ENCODE assay signal across 8 mouse cellular contexts in the genomic region with DNA sequence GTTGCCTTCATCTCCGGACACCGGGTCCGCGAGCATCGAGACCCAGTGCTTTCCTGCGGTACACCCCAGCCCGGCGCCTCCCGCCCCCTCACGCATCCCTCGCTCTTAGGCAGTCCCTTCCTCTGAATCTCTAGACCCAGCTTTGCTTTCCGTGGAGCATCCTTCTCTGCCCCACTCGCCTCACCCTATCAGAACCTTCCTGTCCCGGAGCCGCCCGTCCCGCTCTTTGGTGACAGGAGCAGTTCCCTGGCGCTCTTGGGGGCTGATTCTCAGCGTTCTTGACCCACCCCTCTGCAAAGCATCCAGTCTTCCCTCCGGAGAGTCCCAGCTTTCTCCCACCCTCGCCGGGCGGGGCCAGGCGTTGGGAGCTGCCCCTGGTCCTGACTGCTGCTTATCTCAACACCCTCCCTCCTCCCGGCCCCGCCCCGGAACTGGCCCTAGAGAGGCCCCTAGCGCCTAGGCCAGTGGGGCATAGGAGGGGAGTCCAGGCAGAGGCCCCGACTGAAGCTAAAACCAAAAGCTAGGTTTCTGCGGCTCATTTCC. TPM values are rescaled to one million over a fixed set of nuclear protein-coding genes. Genes with fewer than 3 reads are reported as not detected.
A peak's percentile ranks its signal among the peaks of the same experiment; 100 is the strongest.
DNase-seq lines count a peak whose midpoint lies in the region; ATAC-seq and TF ChIP-seq lines count a peak whose summit lies in the region.

No protein-coding gene starts in this region.

- H3K4me1 ChIP-seq in erythroblast, embryonic 14.5 days (ENCODE audit: control insufficient read depth) = peaks cover 34% of the 10 kb centered on the region
- peaks cover 24% of the 10 kb centered on the region for H3K4me1 ChIP-seq in heart, embryonic 15.5 days (replicated peaks)
- no peaks in the 10 kb centered on the region for H3K4me1 ChIP-seq in lung, adult 2 months (ENCODE audit: control insufficient read depth, insufficient read depth, low read length)

- H3K4me2 ChIP-seq in heart, embryonic 15.5 days = peak overlapping the region; percentile 100

- DNase-seq in Muller cell, postnatal 12 days (ENCODE audit: inconsistent ontology term) = peak; percentile 79
- DNase-seq in c-Kit-negative CD71-positive TER-119-positive erythroid progenitor cells, embryonic 14.5 days (ENCODE audit: low read depth, low spot score) = peak; percentile 48
- peak; percentile 58 to 76 for DNase-seq in kidney, postnatal 25 days
- DNase-seq in lung, adult 2 months = peak; percentile 48
- DNase-seq in thymus, postnatal 4 days = peak; percentile 50

- WGBS in heart, embryonic 15.5 days = under 1% methylated on average over 30 of the region's 30 CpGs
- whole genome bisulfite sequencing in lung, adult 2 months = under 1% methylated on average over 30 of the region's 30 CpGs

- peaks cover 23% of the 10 kb centered on the region for H3K36me3 ChIP-seq in erythroblast, embryonic 14.5 days (ENCODE audit: control insufficient read depth)
- H3K36me3 ChIP-seq in heart, embryonic 15.5 days = no peaks in the 10 kb centered on the region

- peak; percentile 71 for ATAC-seq in heart, embryonic 15.5 days (replicated peaks; ENCODE audit: insufficient number of reproducible peaks, insufficient read depth, low FRiP score, low read depth)
- ATAC-seq in neutrophil, adult 5-6 weeks (ENCODE audit: extremely low read depth, insufficient number of reproducible peaks, low FRiP score, poor library complexity, severe bottlenecking) = 0 out of 2 replicates have a peak, but pooled peaks have one; percentile 8

- peak overlapping the region; percentile 69 for H3K4me3 ChIP-seq in erythroblast, embryonic 14.5 days (replicated peaks)
- peak overlapping the region; percentile 79 for H3K4me3 ChIP-seq in heart, embryonic 15.5 days
- peak overlapping the region; percentile 45 for H3K4me3 ChIP-seq in lung, adult 2 months (replicated peaks; ENCODE audit: extremely low read depth, low read depth, low read length)

- peaks cover 39% of the 10 kb centered on the region for H3K27me3 ChIP-seq in erythroblast, embryonic 14.5 days (ENCODE audit: control insufficient read depth)
- H3K27me3 ChIP-seq in heart, embryonic 15.5 days = peaks cover 3% of the 10 kb centered on the region

- H3K9ac ChIP-seq in heart, embryonic 15.5 days = peak overlapping the region; percentile 68

- no peaks in the 10 kb centered on the region for H3K9me3 ChIP-seq in erythroblast, embryonic 14.5 days (ENCODE audit: control insufficient read depth, low read length)
- no peaks in the 10 kb centered on the region for H3K9me3 ChIP-seq in heart, embryonic 15.5 days (replicated peaks)

- H3K27ac ChIP-seq in heart, embryonic 15.5 days = peak overlapping the region; percentile 57

- no peak for TF ChIP-seq POLR2A in lung, adult 2 months (IDR thresholded peaks at IDR 0.05; ENCODE audit: borderline replicate concordance, extremely low read depth, low read depth, low read length)

- no peak for TF ChIP-seq CTCF in lung, adult 2 months (IDR thresholded peaks at IDR 0.05; ENCODE audit: insufficient read depth, low read length)

RNA-seq across cellular contexts. Expression of a gene that starts 0.9 kb away (rescaled TPM):
- 0.03 TPM in 1 of 2 replicates, not detected in the other for polyA plus RNA-seq in erythroblast, embryonic 14.5 days (2012)
- polyA plus RNA-seq in heart, embryonic 15.5 days (2015; fragmentation: Nextera tagmentation; extraction: Ambion mirVana) = 1.1 and 1.8 TPM in 2 replicates
- 1.8 and 3.0 TPM in 2 replicates for polyA plus RNA-seq in lung, adult 2 months (2012; rRNA removed)
- total RNA-seq in neutrophil, adult 5-6 weeks (2017) = 0.74 TPM in 1 of 2 replicates, not detected in the other

RNA-seq across cellular contexts. Expression of a gene that starts 12.8 kb away (rescaled TPM):
- polyA plus RNA-seq in erythroblast, embryonic 14.5 days (2012) = 9.0 and 11.6 TPM in 2 replicates
- 60.7 and 69.5 TPM in 2 replicates for polyA plus RNA-seq in heart, embryonic 15.5 days (2015; fragmentation: Nextera tagmentation; extraction: Ambion mirVana)
- 25.0 and 28.1 TPM in 2 replicates for polyA plus RNA-seq in lung, adult 2 months (2012; rRNA removed)
- 22.9 and 24.1 TPM in 2 replicates for total RNA-seq in neutrophil, adult 5-6 weeks (2017)

RNA-seq across cellular contexts. Expression of a gene that starts 18.9 kb away (rescaled TPM):
- not detected in 2 replicates for polyA plus RNA-seq in erythroblast, embryonic 14.5 days (2012)
- 0.30 and 0.34 TPM in 2 replicates for polyA plus RNA-seq in heart, embryonic 15.5 days (2015; fragmentation: Nextera tagmentation; extraction: Ambion mirVana)
- 0.05 and 0.07 TPM in 2 replicates for polyA plus RNA-seq in lung, adult 2 months (2012; rRNA removed)
- total RNA-seq in neutrophil, adult 5-6 weeks (2017) = not detected in 2 replicates

RNA-seq across cellular contexts. Expression of a gene that starts 33.4 kb away (rescaled TPM):
- 0.01 TPM in 1 of 2 replicates, not detected in the other for polyA plus RNA-seq in erythroblast, embryonic 14.5 days (2012)
- polyA plus RNA-seq in heart, embryonic 15.5 days (2015; fragmentation: Nextera tagmentation; extraction: Ambion mirVana) = not detected in 2 replicates
- polyA plus RNA-seq in lung, adult 2 months (2012; rRNA removed) = not detected in 2 replicates
- 0.12 TPM in 1 of 2 replicates, not detected in the other for total RNA-seq in neutrophil, adult 5-6 weeks (2017)

RNA-seq across cellular contexts. Expression of a gene that starts 48.7 kb away (rescaled TPM):
- polyA plus RNA-seq in erythroblast, embryonic 14.5 days (2012) = 6.1 and 9.3 TPM in 2 replicates
- 34.2 and 42.5 TPM in 2 replicates for polyA plus RNA-seq in heart, embryonic 15.5 days (2015; fragmentation: Nextera tagmentation; extraction: Ambion mirVana)
- polyA plus RNA-seq in lung, adult 2 months (2012; rRNA removed) = 31.6 and 34.1 TPM in 2 replicates
- 38.6 and 38.8 TPM in 2 replicates for total RNA-seq in neutrophil, adult 5-6 weeks (2017)

Comparison
In these comparisons a context has a peak if more than half of its experiments do, and no peak if none do; other contexts are left out.
1. Peak in every context shown above with its lines: DNase-seq, ATAC-seq, H3K4me3 ChIP-seq and H3K27ac ChIP-seq.